Mouse (Mus musculus) stomach, postnatal 0 days (tissue): ENCODE measurements around the gene Scg5.

ENCODE experiments used
- CTCF ChIP-seq: IDR thresholded peaks from 2 replicates; pipeline ENCODE4 v1.5.1; 2016; ENCODE audit warnings: antibody characterized with exemption, low read depth, mild to moderate bottlenecking, moderate library complexity
- EP300 ChIP-seq: optimal IDR thresholded peaks from 2 replicates; pipeline ENCODE3; 2016; ENCODE audit warnings: antibody characterized with exemption

DNA sequence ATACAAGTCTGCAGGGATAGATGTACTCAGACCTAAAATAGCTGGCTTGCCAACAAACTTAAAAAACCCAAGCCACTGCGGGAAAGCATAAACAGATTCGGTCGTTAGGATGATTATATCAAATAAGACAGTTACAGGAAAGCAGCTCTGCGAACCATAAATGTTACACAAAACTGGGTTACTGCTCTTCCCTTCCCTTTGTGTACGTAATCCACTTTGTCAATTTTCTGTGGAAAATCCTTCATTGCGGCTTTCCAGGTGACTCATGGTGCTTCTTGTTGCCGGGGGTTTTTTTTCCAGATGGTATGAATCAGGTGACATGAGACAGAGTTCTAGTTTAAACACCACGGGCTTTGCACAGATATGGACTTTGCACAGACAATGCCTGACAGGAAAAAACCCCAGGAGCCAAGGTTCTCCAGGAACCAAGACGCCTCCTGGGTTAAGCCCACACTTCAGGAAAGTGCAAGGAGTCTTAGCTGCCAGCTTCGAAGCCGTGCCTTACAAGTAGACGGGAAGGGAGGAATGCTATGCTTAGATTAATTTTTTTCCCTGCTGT lies 7.7 kb downstream of the Scg5 start:
- TF ChIP-seq EP300 = no peak
- no peak for TF ChIP-seq CTCF
